Mouse (Mus musculus) midbrain, postnatal 0 days (tissue): ENCODE data around the gene Zcchc4. TPM values are rescaled to one million over a fixed set of nuclear protein-coding genes. Genes with fewer than 3 reads are reported as not detected.

Source experiments
- ATAC-seq: fragments of 200-750 bp; cut with Nextera tagmentation; 2 replicates; pipeline ENCODE4 v1.8.0; 2017; ENCODE audit warnings: moderate number of reproducible peaks, mild to moderate bottlenecking, moderate TSS enrichment, moderate library complexity; ENCODE audit not compliant: low FRiP score
- DNase-seq: peaks from one replicate; pipeline ENCODE4 v3.0.0-alpha.2; 2015; ENCODE audit warnings: low spot score
- H3K27ac ChIP-seq: fragments of 300-500 bp; sonication (generic); 2 replicates; pipeline ENCODE4 v1.5.1; 2014; ENCODE audit warnings: low read depth, mild to moderate bottlenecking, low read length, mixed read lengths
- H3K27me3 ChIP-seq: fragments of 300-500 bp; sonication (generic); 2 replicates; pipeline ENCODE4 v1.6.1; 2014; ENCODE audit warnings: low read length, control low read depth, mixed read lengths; ENCODE audit not compliant: insufficient read depth
- H3K36me3 ChIP-seq: fragments of 300-500 bp; sonication (generic); 2 replicates; pipeline ENCODE4 v1.6.1; 2014; ENCODE audit warnings: low read length, control low read depth, mixed read lengths; ENCODE audit not compliant: insufficient read depth
- H3K4me1 ChIP-seq: fragments of 300-500 bp; sonication (generic); 2 replicates; pipeline ENCODE4 v1.6.1; 2014; ENCODE audit warnings: mild to moderate bottlenecking, control low read depth, antibody characterized with exemption, low read length, mixed read lengths; ENCODE audit not compliant: insufficient read depth
- H3K4me2 ChIP-seq: fragments of 300-500 bp; sonication (generic); 2 replicates; pipeline ENCODE4 v1.6.1; 2014; ENCODE audit warnings: low read depth, mild to moderate bottlenecking, low read length, mixed read lengths; ENCODE audit not compliant: poor library complexity, severe bottlenecking
- H3K4me3 ChIP-seq: fragments of 300-500 bp; sonication (generic); 2 replicates; pipeline ENCODE4 v1.5.1; 2014; ENCODE audit warnings: low read depth, mild to moderate bottlenecking, low read length, moderate library complexity
- H3K9ac ChIP-seq: fragments of 300-500 bp; sonication (generic); replicated peaks from 2 replicates; pipeline ENCODE4 v1.6.1; 2014; ENCODE audit warnings: mild to moderate bottlenecking, low read length, moderate library complexity, mixed read lengths; ENCODE audit not compliant: poor library complexity, severe bottlenecking
- H3K9me3 ChIP-seq: fragments of 300-500 bp; sonication (generic); 2 replicates; pipeline ENCODE4 v1.6.1; 2016; ENCODE audit warnings: low read length, control low read depth
- CTCF ChIP-seq: IDR thresholded peaks from 2 replicates; pipeline ENCODE4 v1.5.1; 2016; ENCODE audit warnings: antibody characterized with exemption, mild to moderate bottlenecking
- WGBS: fragments of 180-500 bp; shearing (Covaris S2); extraction: QIAGEN DNeasy Blood & Tissue Kit; methylation state at CpG from one replicate; pipeline ENCODE4 v1.1.7; 2014; 5-methylcytosine and 5-hydroxymethylcytosine counted together
- polyA plus RNA-seq: library from polyadenylated mRNA; unstranded; fragments of >200 nt; fragmentation: Nextera tagmentation; extraction: Ambion mirVana; gene quantifications from 2 replicates; pipeline ENCODE4 v1.2.1, GENCODE M21; 2015
- total RNA-seq: library from RNA; depleted of rRNA; stranded (reverse); fragments of >200 nt; gene quantifications from 2 replicates; pipeline ENCODE4 v1.2.3, GENCODE M21; 2014

Gene Zcchc4
- total and polyA plus RNA-seq, 2 experiments from 2014 or later: 7.3 to 10.7 TPM

- WGBS: 72% methylated on average over 4 of the region's 4 CpGs
- Histone ChIP-seq H3K36me3 (no peaks in the 10 kb centered on the region), H3K4me1 (no peaks in the 10 kb centered on the region), H3K9ac (no peak overlapping the region), H3K27me3 (no peaks in the 10 kb centered on the region), H3K4me2 (no peak overlapping the region), H3K9me3 (no peaks in the 10 kb centered on the region), H3K4me3 (no peak overlapping the region), H3K27ac (no peak overlapping the region)
- no peak for TF ChIP-seq CTCF
- ATAC-seq: no peak
- DNase-seq: no peak
Measured at GRCm38 (mm10) chr5:52743231-52743630, 32.0 kb upstream of the Zcchc4 start.

- TF ChIP-seq CTCF: no peak
- Histone ChIP-seq H3K4me3 (no peak overlapping the region), H3K27me3 (no peaks in the 10 kb centered on the region), H3K4me1 (no peaks in the 10 kb centered on the region), H3K9ac (no peak overlapping the region), H3K9me3 (no peaks in the 10 kb centered on the region), H3K36me3 (no peaks in the 10 kb centered on the region), H3K27ac (no peak overlapping the region), H3K4me2 (no peak overlapping the region)
- ATAC-seq (no peak), DNase-seq (no peak)
Measured at GRCm38 (mm10) chr5:52746920-52747319, 28.3 kb upstream of the Zcchc4 start.

GRCm38 (mm10) chr5:52748732-52749131 lies 26.5 kb upstream of the Zcchc4 start:
- no peaks in the 10 kb centered on the region for H3K36me3 ChIP-seq
- H3K4me1 ChIP-seq: no peaks in the 10 kb centered on the region
- no peaks in the 10 kb centered on the region for H3K9me3 ChIP-seq
- WGBS: 86% methylated on average over 5 of the region's 5 CpGs
- H3K27me3 ChIP-seq: no peaks in the 10 kb centered on the region
- DNase-seq (no peak), ATAC-seq (no peak)
- no peak overlapping the region for H3K9ac ChIP-seq
- no peak overlapping the region for H3K4me2 ChIP-seq
- H3K4me3 ChIP-seq: no peak overlapping the region
- no peak for TF ChIP-seq CTCF
- no peak overlapping the region for H3K27ac ChIP-seq

- Histone ChIP-seq H3K27ac (no peak overlapping the region), H3K9ac (no peak overlapping the region), H3K4me1 (no peaks in the 10 kb centered on the region), H3K4me2 (no peak overlapping the region), H3K36me3 (no peaks in the 10 kb centered on the region), H3K9me3 (no peaks in the 10 kb centered on the region), H3K27me3 (no peaks in the 10 kb centered on the region), H3K4me3 (no peak overlapping the region)
- WGBS: 91% methylated on average over 9 of the region's 9 CpGs
- ATAC-seq (no peak), DNase-seq (no peak)
- no peak for TF ChIP-seq CTCF
Measured at GRCm38 (mm10) chr5:52753146-52753545, 22.1 kb upstream of the Zcchc4 start.

- no peaks in the 10 kb centered on the region for H3K36me3 ChIP-seq
- ATAC-seq: no peak
- no peaks in the 10 kb centered on the region for H3K27me3 ChIP-seq
- H3K4me2 ChIP-seq: no peak overlapping the region
- no peak for TF ChIP-seq CTCF
- DNase-seq: no peak
- no peak overlapping the region for H3K4me3 ChIP-seq
- no peak overlapping the region for H3K27ac ChIP-seq
- no peaks in the 10 kb centered on the region for H3K9me3 ChIP-seq
- H3K9ac ChIP-seq: no peak overlapping the region
- H3K4me1 ChIP-seq: no peaks in the 10 kb centered on the region
Measured at GRCm38 (mm10) chr5:52754196-52754595, 21.0 kb upstream of the Zcchc4 start.

- 94% methylated on average over 3 of the region's 3 CpGs for WGBS
Measured at GRCm38 (mm10) chr5:52755337-52755736, 19.9 kb upstream of the Zcchc4 start.

More at GRCm38 (mm10) chr5:52755337-52755736, 19.9 kb upstream of the Zcchc4 start:
- Histone ChIP-seq H3K27me3 (no peaks in the 10 kb centered on the region), H3K36me3 (no peaks in the 10 kb centered on the region), H3K4me2 (no peak overlapping the region), H3K9me3 (no peaks in the 10 kb centered on the region), H3K9ac (no peak overlapping the region), H3K27ac (no peak overlapping the region), H3K4me1 (no peaks in the 10 kb centered on the region), H3K4me3 (no peak overlapping the region)
- DNase-seq (no peak), ATAC-seq (no peak)
- TF ChIP-seq CTCF: no peak
